Mouse (Mus musculus) intestine, embryonic 16.5 days (tissue): Measurements from ENCODE around the gene Siah3. TPM values are rescaled to one million over a fixed set of nuclear protein-coding genes. Genes with fewer than 3 reads are reported as not detected.
"Not testable (repeated sequence)": the region's sequence is repeated elsewhere in the genome, so short reads cannot be mapped to it uniquely, and the experiment has no call there.

Experiments
- ATAC-seq: fragments of 200-750 bp; cut with Nextera tagmentation; 2 replicates; pipeline ENCODE4 v1.8.0; 2017; ENCODE audit warnings: moderate TSS enrichment, moderate library complexity
- H3K27ac ChIP-seq: fragments of 300-500 bp; sonication (generic); 2 replicates; pipeline ENCODE4 v1.5.1; 2014; ENCODE audit warnings: mild to moderate bottlenecking, low read length
- H3K27me3 ChIP-seq: fragments of 300-500 bp; sonication (generic); replicated peaks from 2 replicates; pipeline ENCODE4 v1.6.1; 2014; ENCODE audit warnings: low read length, control low read depth, mixed read lengths; ENCODE audit not compliant: control insufficient read depth, insufficient read depth
- H3K36me3 ChIP-seq: fragments of 300-500 bp; sonication (generic); 2 replicates; pipeline ENCODE4 v1.6.1; 2014; ENCODE audit warnings: low read length, control low read depth; ENCODE audit not compliant: control insufficient read depth, insufficient read depth
- H3K4me1 ChIP-seq: fragments of 300-500 bp; sonication (generic); 2 replicates; pipeline ENCODE4 v1.6.1; 2014; ENCODE audit warnings: low read length, control low read depth, mixed read lengths; ENCODE audit not compliant: control insufficient read depth, insufficient read depth
- H3K4me2 ChIP-seq: fragments of 300-500 bp; sonication (generic); 2 replicates; pipeline ENCODE4 v1.6.1; 2014; ENCODE audit warnings: low read depth, low read length, control low read depth
- H3K4me3 ChIP-seq: fragments of 300-500 bp; sonication (generic); 2 replicates; pipeline ENCODE4 v1.5.1; 2014; ENCODE audit warnings: mild to moderate bottlenecking, low read length
- H3K9ac ChIP-seq: fragments of 300-500 bp; sonication (generic); 2 replicates; pipeline ENCODE4 v1.6.1; 2014; ENCODE audit warnings: low read depth, low read length
- H3K9me3 ChIP-seq: fragments of 300-500 bp; sonication (generic); 2 replicates; pipeline ENCODE4 v1.6.1; 2016; ENCODE audit warnings: low read length, control low read depth; ENCODE audit not compliant: control insufficient read depth
- WGBS: fragments of 180-500 bp; shearing (Covaris S2); extraction: QIAGEN DNeasy Blood & Tissue Kit; methylation state at CpG from one replicate; pipeline ENCODE4 v1.1.7; 2014; 5-methylcytosine and 5-hydroxymethylcytosine counted together
- polyA plus RNA-seq: library from polyadenylated mRNA; unstranded; fragments of >200 nt; fragmentation: Nextera tagmentation; extraction: Ambion mirVana; gene quantifications from 2 replicates; pipeline ENCODE4 v1.2.1, GENCODE M21; 2015

Gene Siah3
- polyA plus RNA-seq, 1 experiment from 2014 or later: 0.16 TPM

DNA sequence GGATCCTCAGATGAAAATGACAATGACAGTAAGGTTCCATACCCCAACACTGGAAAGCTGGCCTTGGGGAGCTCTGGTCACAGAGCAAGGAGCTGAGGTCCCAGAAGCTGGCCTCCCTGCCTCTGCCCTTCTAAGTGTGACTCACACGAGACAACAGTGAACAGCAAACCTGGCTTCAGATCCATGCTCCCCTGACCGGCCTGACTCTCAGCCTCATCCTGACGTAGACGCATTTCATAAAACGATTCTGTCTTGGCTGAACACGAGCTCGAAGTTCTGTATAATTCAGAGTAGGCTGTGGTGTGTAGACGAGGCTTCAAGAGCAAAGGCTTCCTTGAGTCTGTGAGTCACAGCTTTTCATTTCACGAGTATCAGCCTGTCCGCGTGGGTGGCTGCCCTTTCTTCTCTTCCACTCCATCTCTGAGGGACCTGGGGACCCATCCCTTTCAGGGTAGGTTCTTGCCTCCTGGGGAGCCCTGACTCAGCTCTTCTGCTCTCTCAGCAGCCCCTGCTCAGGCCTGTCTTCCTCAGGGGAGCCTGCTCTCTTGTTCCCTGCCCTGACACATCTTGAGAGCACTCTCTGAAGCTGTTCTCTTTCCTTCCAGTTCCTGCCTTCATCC is 11.2 kb upstream of the Siah3 start:
- Histone ChIP-seq H3K4me2 (no peak overlapping the region), H3K4me3 (no peak overlapping the region), H3K27ac (no peak overlapping the region), H3K9me3 (no peaks in the 10 kb centered on the region), H3K9ac (no peak overlapping the region), H3K36me3 (no peaks in the 10 kb centered on the region), H3K27me3 (no peaks in the 10 kb centered on the region), H3K4me1 (peaks cover 6% of the 10 kb centered on the region)
- ATAC-seq: no peak
- 75% methylated on average over 11 of the region's 11 CpGs for WGBS

DNA sequence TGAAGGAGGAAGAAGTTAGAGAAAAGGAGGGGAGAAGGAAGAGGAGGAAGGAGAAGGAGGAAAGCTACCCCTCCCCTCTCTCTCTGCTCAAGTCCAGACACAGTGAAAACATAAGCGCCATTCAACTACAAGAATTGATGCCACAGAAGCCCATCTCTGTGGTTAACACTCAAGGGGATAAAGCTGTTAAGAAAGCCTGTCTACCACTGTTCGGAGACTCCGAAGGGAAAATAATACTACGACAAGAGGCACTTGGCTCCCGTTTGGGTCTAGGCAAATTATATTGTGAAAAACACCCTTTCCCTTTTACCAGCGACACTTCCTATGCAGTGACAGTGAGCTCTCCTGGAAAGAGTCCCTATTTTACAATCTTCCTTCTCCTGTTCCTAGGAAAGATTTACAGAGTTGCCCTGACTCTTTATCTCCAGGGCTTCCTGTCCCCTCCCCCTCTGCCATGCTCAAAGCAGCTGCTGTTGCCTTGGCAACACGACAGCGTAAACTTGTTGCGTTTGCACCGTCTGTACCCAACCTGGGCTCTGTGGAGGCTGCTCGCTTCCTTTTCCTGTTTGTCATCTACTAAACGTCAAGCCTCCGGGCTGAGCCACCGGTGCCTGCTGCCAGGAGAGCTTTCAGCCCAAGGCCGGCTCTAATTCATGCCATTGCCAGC is 10.4 kb upstream of the Siah3 start:
- no peaks in the 10 kb centered on the region for H3K27me3 ChIP-seq

DNA sequence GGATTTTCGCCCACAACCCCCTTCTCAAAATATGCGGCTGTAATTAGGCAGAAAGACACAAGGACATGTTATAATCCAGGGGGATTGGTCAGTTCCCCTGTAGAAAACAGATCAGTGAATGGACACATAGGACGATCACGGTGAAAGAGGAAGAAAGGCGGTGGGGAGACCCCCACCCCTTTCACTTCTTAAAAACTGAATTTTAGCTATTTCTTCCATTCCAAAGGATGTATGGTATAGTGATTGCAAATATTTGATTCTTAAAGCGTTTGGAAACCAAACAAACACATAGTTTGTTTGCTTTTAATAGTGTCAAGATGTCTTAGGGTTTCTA is 9.9 kb upstream of the Siah3 start:
- 32% methylated on average over 6 of the region's 6 CpGs for WGBS
- Histone ChIP-seq H3K4me1 (peaks cover 6% of the 10 kb centered on the region), H3K9me3 (no peaks in the 10 kb centered on the region), H3K9ac (0 out of 2 replicates have a peak overlapping the region, but pooled peaks have one; percentile 0), H3K4me3 (peak overlapping the region; percentile 37), H3K4me2 (peak overlapping the region; percentile 63), H3K27ac (no peak overlapping the region), H3K27me3 (no peaks in the 10 kb centered on the region), H3K36me3 (no peaks in the 10 kb centered on the region)
- 0 out of 2 replicates have a peak, but pooled peaks have one; percentile 21 for ATAC-seq

More for the DNA sequence above, 10.4 kb upstream of the Siah3 start:
- Histone ChIP-seq H3K9ac (peak overlapping the region; percentile 0; the same call in 1 of the 2 replicates), H3K9me3 (no peaks in the 10 kb centered on the region), H3K4me2 (peak overlapping the region; percentile 63), H3K27ac (no peak overlapping the region), H3K4me1 (peaks cover 6% of the 10 kb centered on the region), H3K4me3 (peak overlapping the region; percentile 37), H3K36me3 (no peaks in the 10 kb centered on the region)
- WGBS: 5% methylated on average over 15 of the region's 15 CpGs
- peak; percentile 90 for ATAC-seq

DNA sequence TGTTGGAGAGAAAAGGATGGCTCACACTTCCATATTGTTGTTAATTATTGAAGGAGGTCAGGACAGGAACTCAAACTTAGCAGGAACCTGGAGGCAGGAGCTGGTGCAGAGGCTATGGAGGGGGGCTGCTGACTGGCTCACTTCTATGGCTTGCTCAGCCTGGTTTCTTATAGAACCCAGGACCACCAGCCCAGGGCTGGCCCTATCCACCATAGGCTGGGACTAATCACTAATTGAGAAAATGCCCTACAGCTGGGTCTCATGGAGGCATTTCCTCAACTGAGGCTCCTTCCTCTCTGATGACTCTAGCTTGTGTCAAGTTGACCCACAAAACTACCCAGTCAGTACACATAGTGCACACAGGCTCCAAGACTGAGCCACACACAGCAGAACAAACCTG is 9.5 kb upstream of the Siah3 start:
- H3K27ac ChIP-seq, H3K4me1 ChIP-seq, H3K9me3 ChIP-seq, H3K27me3 ChIP-seq, H3K9ac ChIP-seq, H3K4me3 ChIP-seq, H3K36me3 ChIP-seq, ATAC-seq: not testable (repeated sequence)
- peak overlapping the region; percentile 63; the same call in 1 of the 2 replicates for H3K4me2 ChIP-seq

DNA sequence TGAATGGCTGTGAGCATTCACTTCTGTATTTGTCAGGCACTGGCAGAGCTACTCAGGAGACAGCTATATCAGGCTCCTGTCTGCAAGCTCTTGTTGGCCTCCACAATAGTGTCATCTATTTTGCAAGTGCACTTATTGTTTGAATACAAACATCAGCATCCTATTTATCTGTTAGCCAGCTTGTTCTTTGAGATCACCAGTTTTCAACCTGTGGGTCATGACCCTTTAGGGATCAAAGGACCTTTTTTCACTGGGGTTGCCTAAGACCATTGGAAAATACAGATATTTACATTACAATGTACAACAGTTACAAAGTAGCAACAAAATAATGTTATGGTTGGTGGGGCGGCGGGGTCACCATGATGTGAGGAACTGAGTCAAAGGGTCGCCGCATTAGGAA is 1.9 kb upstream of the Siah3 start:
- Histone ChIP-seq H3K4me3 (no peak overlapping the region), H3K36me3 (no peaks in the 10 kb centered on the region), H3K4me1 (peaks cover 12% of the 10 kb centered on the region), H3K4me2 (no peak overlapping the region), H3K9ac (no peak overlapping the region), H3K27me3 (no peaks in the 10 kb centered on the region; the same call in 1 of the 2 replicates), H3K27ac (no peak overlapping the region), H3K9me3 (no peaks in the 10 kb centered on the region)
- 92% methylated on average over 4 of the region's 4 CpGs for WGBS
- ATAC-seq: no peak

DNA sequence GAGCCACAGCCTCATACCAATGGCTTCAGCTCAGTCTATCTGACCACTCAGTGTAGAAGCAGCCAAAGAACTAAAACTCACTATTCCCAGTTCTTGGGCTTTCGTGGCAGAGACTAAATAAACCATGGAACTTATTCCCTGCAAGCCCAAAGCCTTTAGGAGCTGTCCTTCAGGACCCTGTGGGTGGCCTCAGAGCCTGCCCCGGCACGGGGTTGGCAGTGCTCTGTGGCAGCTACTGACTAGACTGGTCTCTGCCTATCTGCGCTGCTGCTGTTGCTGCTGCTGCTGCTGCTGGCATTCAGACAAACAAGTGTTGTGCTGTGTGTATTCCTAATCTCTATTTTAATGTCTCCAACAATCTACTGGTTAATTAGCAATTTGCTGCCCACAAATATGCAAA is 1.1 kb upstream of the Siah3 start:
- Histone ChIP-seq H3K27me3 (no peaks in the 10 kb centered on the region; the same call in 1 of the 2 replicates), H3K36me3 (no peaks in the 10 kb centered on the region), H3K4me3 (no peak overlapping the region), H3K4me2 (no peak overlapping the region), H3K9ac (no peak overlapping the region), H3K9me3 (no peaks in the 10 kb centered on the region), H3K27ac (no peak overlapping the region), H3K4me1 (peaks cover 12% of the 10 kb centered on the region)
- no peak for ATAC-seq
- 8% methylated on average over 4 of the region's 4 CpGs for WGBS

DNA sequence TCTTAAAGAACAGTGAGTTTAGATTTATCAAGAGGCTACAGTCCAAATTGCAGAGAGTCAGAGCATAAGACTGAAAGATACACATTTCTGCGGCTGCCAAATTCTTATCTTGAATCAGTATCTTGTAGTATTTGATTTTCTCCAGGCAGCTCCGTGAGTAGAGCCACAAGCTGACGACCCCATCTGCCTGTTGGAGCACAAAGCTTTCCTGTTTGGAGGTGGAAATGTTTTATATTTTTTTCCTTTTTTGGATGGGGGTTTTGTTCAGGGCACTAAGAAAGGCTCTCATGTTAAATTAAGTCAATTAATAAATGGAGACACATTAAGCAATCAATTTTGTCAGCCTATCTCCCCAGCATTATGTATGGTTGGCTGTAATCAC is 430 bp upstream of the Siah3 start:
- Histone ChIP-seq H3K4me2 (no peak overlapping the region), H3K36me3 (no peaks in the 10 kb centered on the region), H3K9me3 (no peaks in the 10 kb centered on the region), H3K4me1 (peaks cover 12% of the 10 kb centered on the region), H3K27ac (no peak overlapping the region), H3K9ac (no peak overlapping the region), H3K27me3 (no peaks in the 10 kb centered on the region; the same call in 1 of the 2 replicates), H3K4me3 (no peak overlapping the region)
- no peak for ATAC-seq
- 15% methylated on average over 3 of the region's 3 CpGs for WGBS

DNA sequence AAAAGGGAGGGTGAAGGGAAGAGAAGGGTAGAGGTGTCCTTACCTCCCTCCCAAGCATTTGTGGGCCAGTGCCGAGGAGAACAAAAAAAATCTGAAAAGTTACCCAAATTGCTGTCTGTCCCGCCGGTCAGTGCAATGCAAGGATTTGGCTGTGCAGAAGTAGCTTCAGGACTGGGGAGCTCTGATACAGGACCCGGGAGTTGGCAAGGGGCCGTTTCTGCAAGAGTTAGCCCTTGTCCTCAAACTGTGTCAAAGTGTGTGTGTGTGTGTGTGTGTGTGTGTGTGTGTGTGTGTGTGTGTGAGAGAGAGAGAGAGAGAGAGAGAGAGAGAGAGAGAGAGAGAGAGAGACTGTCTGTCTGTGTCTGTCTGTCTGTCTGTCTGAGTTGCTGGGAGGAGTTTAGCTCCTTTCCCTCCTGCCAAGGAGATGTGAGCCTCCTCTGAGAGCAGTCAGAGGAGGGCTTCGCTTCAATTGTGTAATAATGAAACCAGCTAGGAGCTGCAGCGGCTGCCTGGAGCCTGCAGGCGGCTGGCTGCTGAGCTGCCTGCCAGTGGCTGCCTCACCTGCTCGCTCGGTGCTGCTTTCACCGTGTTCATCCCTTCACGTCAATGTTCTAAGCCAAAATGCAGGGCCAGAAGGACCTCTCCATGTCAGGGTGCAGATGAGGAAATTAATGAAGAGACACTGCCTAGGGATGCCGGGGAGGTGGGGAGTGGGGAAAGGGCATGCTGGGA is 873 bp downstream of the Siah3 start:
- Histone ChIP-seq H3K9ac (0 out of 2 replicates have a peak overlapping the region, but pooled peaks have one; percentile 8), H3K4me1 (peaks cover 12% of the 10 kb centered on the region), H3K27me3 (no peaks in the 10 kb centered on the region; the same call in 1 of the 2 replicates), H3K9me3 (no peaks in the 10 kb centered on the region), H3K4me3 (peak overlapping the region; percentile 36), H3K36me3 (no peaks in the 10 kb centered on the region), H3K4me2 (peak overlapping the region; percentile 57), H3K27ac (no peak overlapping the region)
- peak; percentile 71; the same call in 1 of the 2 replicates for ATAC-seq
- WGBS: 7% methylated on average over 13 of the region's 13 CpGs

DNA sequence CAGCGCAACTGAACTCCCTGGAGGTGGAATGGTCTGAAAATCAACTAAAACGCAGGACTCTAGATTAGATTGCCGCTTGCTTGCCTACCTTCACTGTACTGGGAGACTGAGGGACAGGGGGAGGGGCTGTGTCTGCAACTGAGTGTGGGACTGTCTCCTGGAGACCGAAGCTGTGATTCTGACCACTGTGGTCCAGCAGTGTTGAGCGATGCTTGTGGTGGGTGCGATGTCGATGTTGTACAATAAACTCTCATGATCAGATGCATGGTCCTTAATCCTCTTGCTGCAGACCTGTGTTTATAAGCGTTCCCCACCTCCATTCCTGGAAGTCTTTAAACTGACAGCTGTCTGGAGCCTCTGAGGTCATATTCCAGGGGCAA is 1.4 kb downstream of the Siah3 start:
- 28% methylated on average over 8 of the region's 8 CpGs for WGBS
- peak overlapping the region; percentile 57 for H3K4me2 ChIP-seq
- no peaks in the 10 kb centered on the region for H3K36me3 ChIP-seq
- peak overlapping the region; percentile 36 for H3K4me3 ChIP-seq
- H3K27me3 ChIP-seq: no peaks in the 10 kb centered on the region; the same call in 1 of the 2 replicates
- H3K9me3 ChIP-seq: 0 out of 2 replicates have a peak, but pooled peaks cover 2% of the 10 kb centered on the region
- H3K9ac ChIP-seq: 0 out of 2 replicates have a peak overlapping the region, but pooled peaks have one; percentile 8
- H3K4me1 ChIP-seq: peaks cover 12% of the 10 kb centered on the region
- ATAC-seq: 0 out of 2 replicates have a peak, but pooled peaks have one; percentile 31
- no peak overlapping the region for H3K27ac ChIP-seq
